Mouse (Mus musculus) megakaryocyte, adult 5-6 weeks (primary cell): ENCODE data around the gene Slamf6. TPM values are rescaled to one million over a fixed set of nuclear protein-coding genes. Genes with fewer than 3 reads are reported as not detected.

Experiments
- ATAC-seq: 2 replicates; pipeline ENCODE4 v1.8.0; 2016; ENCODE audit warnings: mild to moderate bottlenecking, inconsistent platforms; ENCODE audit not compliant: poor library complexity, severe bottlenecking
- total RNA-seq, 2 experiments: library from RNA; stranded (forward) in 1 of 2; stranded (reverse) in 1 of 2; fragments of 153-499, 151-499 nt in 1 of 2; fragments of 221-1000, 200-1000 nt in 1 of 2; gene quantifications; 2 replicates each; pipeline versions ENCODE4 v1.2.3 to v1.2.4; 2015 to 2017

The Slamf6 gene
- total RNA-seq, 2 experiments from 2014 or later: 3.9 to 5.6 TPM

GRCm38 (mm10) chr1:171992901-171993530, 75.7 kb downstream of the Slamf6 start:
- ATAC-seq: no peak

- ATAC-seq: no peak
These were observed 77.2 kb downstream of the Slamf6 start for GRCm38 (mm10) chr1:171994501-171994900.

GRCm38 (mm10) chr1:171994918-171995715, 77.8 kb downstream of the Slamf6 start:
- no peak for ATAC-seq

GRCm38 (mm10) chr1:171996701-171997100, 79.4 kb downstream of the Slamf6 start:
- ATAC-seq: no peak

- ATAC-seq: no peak
These were observed 81.7 kb downstream of the Slamf6 start for GRCm38 (mm10) chr1:171998820-171999597.

GRCm38 (mm10) chr1:172000641-172001040, 83.3 kb downstream of the Slamf6 start:
- ATAC-seq: peak; percentile 99

- no peak for ATAC-seq
These were observed 84.3 kb downstream of the Slamf6 start for GRCm38 (mm10) chr1:172001665-172002064.

Other genes starting within 250 kb of the Slamf6 start
- gene Cd48, start 235.5 kb upstream of the Slamf6 start, total RNA-seq (2015): 528 and 600 TPM in 2 replicates
- 243 and 278 TPM in 2 replicates for gene Cd48, start 235.5 kb upstream of the Slamf6 start, total RNA-seq (2017)
- gene Slamf1, start 150.4 kb upstream of the Slamf6 start, total RNA-seq (2015): not detected in 2 replicates
- not detected in 2 replicates for gene Slamf1, start 150.4 kb upstream of the Slamf6 start, total RNA-seq (2017)
- gene Cd84, start 77.8 kb upstream of the Slamf6 start, total RNA-seq (2015): 153 and 188 TPM in 2 replicates
- gene Cd84, start 77.8 kb upstream of the Slamf6 start, total RNA-seq (2017): 269 and 296 TPM in 2 replicates
- gene Gm10521, start 21.9 kb upstream of the Slamf6 start, total RNA-seq (2015): 13.9 and 15.9 TPM in 2 replicates
- gene Gm10521, start 21.9 kb upstream of the Slamf6 start, total RNA-seq (2017): 7.7 and 9.8 TPM in 2 replicates
- gene Vangl2, start 110.9 kb downstream of the Slamf6 start, total RNA-seq (2015): 2.1 and 2.8 TPM in 2 replicates
- gene Vangl2, start 110.9 kb downstream of the Slamf6 start, total RNA-seq (2017): 1.8 and 2.5 TPM in 2 replicates
- not detected in 2 replicates for gene Nhlh1, start 140.1 kb downstream of the Slamf6 start, total RNA-seq (2015)
- gene Nhlh1, start 140.1 kb downstream of the Slamf6 start, total RNA-seq (2017): not detected in 2 replicates
- gene Copa, start 165.0 kb downstream of the Slamf6 start, total RNA-seq (2015): 120 and 132 TPM in 2 replicates
- gene Copa, start 165.0 kb downstream of the Slamf6 start, total RNA-seq (2017): 122 and 132 TPM in 2 replicates
- 81.2 and 87.8 TPM in 2 replicates for gene Ncstn, start 165.3 kb downstream of the Slamf6 start, total RNA-seq (2015)
- gene Ncstn, start 165.3 kb downstream of the Slamf6 start, total RNA-seq (2017): 39.8 and 45.5 TPM in 2 replicates
- gene Pex19, start 209.2 kb downstream of the Slamf6 start, total RNA-seq (2015): 16.6 and 17.5 TPM in 2 replicates
- 33.9 and 36.5 TPM in 2 replicates for gene Pex19, start 209.2 kb downstream of the Slamf6 start, total RNA-seq (2017)
- 18.9 and 19.4 TPM in 2 replicates for gene Dcaf8, start 230.6 kb downstream of the Slamf6 start, total RNA-seq (2015)
- gene Dcaf8, start 230.6 kb downstream of the Slamf6 start, total RNA-seq (2017): 63.9 and 71.6 TPM in 2 replicates